Mouse (Mus musculus): ENCODE measurements around the gene 1810024B03Rik.

The 1810024B03Rik gene

GRCm38 (mm10) chr2:127182598-127183381 is 25.3 kb downstream of the 1810024B03Rik start:
- peak; percentile 85 to 95 for DNase-seq (ENCODE audit: inconsistent age in 2 of 2, low spot score in 1 of 2)

GRCm38 (mm10) chr2:127166261-127166660 is 41.8 kb downstream of the 1810024B03Rik start:
- DNase-seq (ENCODE audit: inconsistent age in 2 of 2, low spot score in 1 of 2): peak in 1 of 2 experiments; percentile 76

- DNase-seq (ENCODE audit: inconsistent age in 2 of 2, low spot score in 1 of 2): no peak
These were observed 42.4 kb downstream of the 1810024B03Rik start for GRCm38 (mm10) chr2:127165675-127166074.

GRCm38 (mm10) chr2:127145699-127146098 is 62.4 kb downstream of the 1810024B03Rik start:
- no peak for DNase-seq (ENCODE audit: inconsistent age in 2 of 2, low spot score in 1 of 2)

GRCm38 (mm10) chr2:127143158-127144063 is 64.7 kb downstream of the 1810024B03Rik start, which contains the start of gene Itpripl1:
TSS of gene Itpripl1 (minus strand) at chr2:127143442.
- DNase-seq (ENCODE audit: inconsistent age in 2 of 2, low spot score in 1 of 2): peak; percentile 79 to 91

GRCm38 (mm10) chr2:127142577-127143157 is 65.4 kb downstream of the 1810024B03Rik start:
- peak in 1 of 2 experiments; percentile 53 for DNase-seq (ENCODE audit: inconsistent age in 2 of 2, low spot score in 1 of 2)

- DNase-seq (ENCODE audit: inconsistent age in 2 of 2, low spot score in 1 of 2): no peak
These were observed 66.0 kb downstream of the 1810024B03Rik start for GRCm38 (mm10) chr2:127142031-127142430.

GRCm38 (mm10) chr2:127140011-127140410 is 68.1 kb downstream of the 1810024B03Rik start:
- DNase-seq (ENCODE audit: inconsistent age in 2 of 2, low spot score in 1 of 2): no peak

- DNase-seq (ENCODE audit: inconsistent age in 2 of 2, low spot score in 1 of 2): no peak
These were observed 68.5 kb downstream of the 1810024B03Rik start for GRCm38 (mm10) chr2:127139605-127140004.

- no peak for DNase-seq (ENCODE audit: inconsistent age in 2 of 2, low spot score in 1 of 2)
These were observed 69.0 kb downstream of the 1810024B03Rik start for GRCm38 (mm10) chr2:127139094-127139493.

- DNase-seq (ENCODE audit: inconsistent age in 2 of 2, low spot score in 1 of 2): no peak
These were observed 69.6 kb downstream of the 1810024B03Rik start for GRCm38 (mm10) chr2:127138449-127138848.

- no peak for DNase-seq (ENCODE audit: inconsistent age in 2 of 2, low spot score in 1 of 2)
These were observed 70.2 kb downstream of the 1810024B03Rik start for GRCm38 (mm10) chr2:127137838-127138420.

GRCm38 (mm10) chr2:127136979-127137378 is 71.1 kb downstream of the 1810024B03Rik start:
- peak; percentile 27 to 57 for DNase-seq (ENCODE audit: inconsistent age in 2 of 2, low spot score in 1 of 2)

Measured in adrenal gland, adult (tissue).